In genomic region chr3:121521123-121521522, GRCm38 (mm10) we compare ENCODE assay signal across 22 mouse cellular contexts. TPM values are rescaled to one million over a fixed set of nuclear protein-coding genes. Genes with fewer than 3 reads are reported as not detected.
"Had no signal": no experiment of that assay in that cellular context is flagged by ENCODE, and none has a peak within 500 bp of the region (broad histone marks: within the 10 kb centered on the region; RNA-seq: fewer than 3 reads in every experiment).

No protein-coding gene starts in this region.

- H3K36me3 ChIP-seq: lung, embryonic 15.5 days; midbrain, embryonic 10.5 days; midbrain, embryonic 12.5 days; neural tube, embryonic 13.5 days; neural tube, embryonic 15.5 days; stomach, embryonic 15.5 days had no signal

- H3K4me1 ChIP-seq: midbrain, embryonic 10.5 days; midbrain, embryonic 12.5 days; neural tube, embryonic 13.5 days; neural tube, embryonic 15.5 days had no signal

- H3K27me3 ChIP-seq: lung, embryonic 15.5 days; midbrain, embryonic 12.5 days; neural tube, embryonic 13.5 days; neural tube, embryonic 15.5 days; stomach, embryonic 15.5 days had no signal

- H3K4me3 ChIP-seq: lung, embryonic 15.5 days; midbrain, embryonic 10.5 days; midbrain, embryonic 12.5 days; myocyte; neural tube, embryonic 13.5 days; neural tube, embryonic 15.5 days; stomach, embryonic 15.5 days had no signal

- H3K9me3 ChIP-seq: lung, embryonic 15.5 days; midbrain, embryonic 10.5 days; midbrain, embryonic 12.5 days; neural tube, embryonic 13.5 days; neural tube, embryonic 15.5 days; stomach, embryonic 15.5 days had no signal

- ATAC-seq: lung, postnatal 0 days; midbrain, embryonic 16.5 days had no signal

- DNase-seq: lung, adult 2 months; lung, postnatal 14 days; lung, postnatal 36 days; midbrain, embryonic 14.5 days; right cerebral cortex, postnatal 14 days; right cerebral cortex, postnatal 4 days; spleen, adult 18-20 months; thymus, adult 2 months; thymus, postnatal 36 days had no signal

- H3K27ac ChIP-seq: liver, embryonic 14.5 days; lung, embryonic 15.5 days; macrophage; midbrain, embryonic 10.5 days; midbrain, embryonic 12.5 days; neural tube, embryonic 13.5 days; neural tube, embryonic 15.5 days; stomach, embryonic 15.5 days; stomach, postnatal 0 days had no signal

- H3K9ac ChIP-seq: liver, embryonic 14.5 days; lung, embryonic 15.5 days; midbrain, embryonic 12.5 days; neural tube, embryonic 13.5 days; neural tube, embryonic 15.5 days; stomach, embryonic 15.5 days had no signal

- H3K4me2 ChIP-seq: lung, embryonic 15.5 days; midbrain, embryonic 12.5 days; neural tube, embryonic 13.5 days; neural tube, embryonic 15.5 days; stomach, embryonic 15.5 days had no signal

RNA-seq across cellular contexts. Expression of gene Slc44a3, which starts 11.1 kb away (rescaled TPM):
- total RNA-seq: megakaryocyte, adult 5-6 weeks had no signal
- polyA plus RNA-seq: macrophage had no signal
